Mouse (Mus musculus) MEL (cell line): Measurements from ENCODE around the gene Slc1a4. TPM values are rescaled to one million over a fixed set of nuclear protein-coding genes. Genes with fewer than 3 reads are reported as not detected.
A peak's percentile ranks its signal among the peaks of the same experiment; 100 is the strongest.

Experiments
- DNase-seq: peaks from one replicate; pipeline ENCODE4 v3.0.0; 2011; ENCODE audit warnings: low read depth, low spot score
- H3K27ac ChIP-seq: 2 replicates; pipeline ENCODE4 v1.5.1; 2012; ENCODE audit warnings: low read depth, mild to moderate bottlenecking, control low read depth, low read length, moderate library complexity; ENCODE audit not compliant: control insufficient read depth
- H3K27me3 ChIP-seq, 2 experiments: fragments of 150-350 bp in 1 of 2; sonication (generic) in 1 of 2; 2 replicates each; pipeline ENCODE4 v1.6.1; 2012; ENCODE audit warnings: low read length in 2 of 2, mild to moderate bottlenecking in 2 of 2, improper control_type of control experiment in 1 of 2, moderate library complexity in 1 of 2; ENCODE audit not compliant: insufficient read depth in 2 of 2, control insufficient read depth in 1 of 2
- H3K36me3 ChIP-seq, 2 experiments: 2 replicates each; pipeline ENCODE4 v1.6.1; 2012 to 2014; ENCODE audit warnings: low read length in 2 of 2, improper control_type of control experiment in 1 of 2, inconsistent platforms in 1 of 2, mild to moderate bottlenecking in 1 of 2; ENCODE audit not compliant: insufficient read depth in 2 of 2, control insufficient read depth in 1 of 2
- H3K4me1 ChIP-seq, 2 experiments: fragments of 150-350 bp in 1 of 2; sonication (generic) in 1 of 2; 2 replicates each; pipeline ENCODE4 v1.6.1; 2012; ENCODE audit warnings: low read length in 2 of 2, improper control_type of control experiment in 1 of 2, mild to moderate bottlenecking in 1 of 2; ENCODE audit not compliant: insufficient read depth in 2 of 2, control insufficient read depth in 1 of 2
- H3K4me3 ChIP-seq, 2 experiments: fragments of 150-350 bp in 1 of 2; sonication (generic) in 1 of 2; 2 replicates each; pipeline ENCODE4 v1.5.1; 2012; ENCODE audit warnings: low read depth in 2 of 2, low read length in 2 of 2, mild to moderate bottlenecking in 2 of 2, moderate library complexity in 2 of 2, control low read depth in 1 of 2, improper control_type of control experiment in 1 of 2; ENCODE audit not compliant: control insufficient read depth in 1 of 2, insufficient read depth in 1 of 2
- H3K79me2 ChIP-seq: 2 replicates; pipeline ENCODE4 v1.6.1; 2012; ENCODE audit warnings: mild to moderate bottlenecking, low read length, moderate library complexity; ENCODE audit not compliant: control insufficient read depth, poor library complexity, insufficient read depth
- H3K9ac ChIP-seq: 2 replicates; pipeline ENCODE4 v1.6.1; 2012; ENCODE audit warnings: low read depth, mild to moderate bottlenecking, control low read depth, low read length, moderate library complexity; ENCODE audit not compliant: control insufficient read depth, poor library complexity, severe bottlenecking
- H3K9me3 ChIP-seq: fragments of 150-350 bp; sonication (generic); replicated peaks from 2 replicates; pipeline ENCODE4 v1.6.1; 2012; ENCODE audit warnings: mild to moderate bottlenecking, low read length, improper control_type of control experiment, moderate library complexity; ENCODE audit not compliant: insufficient read depth
- BHLHE40 ChIP-seq: IDR thresholded peaks from 2 replicates; pipeline ENCODE4 v1.6.1; 2012; ENCODE audit warnings: low read depth, mild to moderate bottlenecking, inconsistent platforms, low read length, improper control_type of control experiment, borderline replicate concordance
- CHD2 ChIP-seq: IDR thresholded peaks from 2 replicates; pipeline ENCODE4 v1.6.1; 2011; ENCODE audit warnings: low read length, improper control_type of control experiment
- CTCF ChIP-seq, 3 experiments: IDR thresholded peaks in 2 of 3; conservative IDR thresholded peaks in 1 of 3; 2 replicates each; pipeline ENCODE4 v1.5.1; 2011 to 2012; ENCODE audit warnings: low read length in 3 of 3, low read depth in 2 of 3, mild to moderate bottlenecking in 2 of 3, improper control_type of control experiment in 1 of 3, inconsistent platforms in 1 of 3, mixed read lengths in 1 of 3, moderate library complexity in 1 of 3; ENCODE audit not compliant: control insufficient read depth in 1 of 3, insufficient read depth in 1 of 3, poor library complexity in 1 of 3, severe bottlenecking in 1 of 3
- ELF1 ChIP-seq: IDR thresholded peaks from 2 replicates; pipeline ENCODE4 v1.6.1; 2014; ENCODE audit warnings: low read depth, mild to moderate bottlenecking, inconsistent platforms, low read length, improper control_type of control experiment, moderate library complexity
- EP300 ChIP-seq, 2 experiments: IDR thresholded peaks; 2 replicates each; pipeline ENCODE4 v1.6.1; 2011; ENCODE audit warnings: improper control_type of control experiment in 2 of 2, low read length in 2 of 2, low read depth in 1 of 2, mild to moderate bottlenecking in 1 of 2
- MAFK ChIP-seq: IDR thresholded peaks from 2 replicates; pipeline ENCODE4 v1.6.1; 2011; ENCODE audit warnings: low read depth, mild to moderate bottlenecking, low read length, improper control_type of control experiment, borderline replicate concordance
- MAX ChIP-seq: IDR thresholded peaks from 2 replicates; pipeline ENCODE4 v1.6.1; 2011; ENCODE audit warnings: low read length, improper control_type of control experiment
- MAZ ChIP-seq: IDR thresholded peaks from 2 replicates; pipeline ENCODE4 v1.6.1; 2012; ENCODE audit warnings: low read depth, mild to moderate bottlenecking, inconsistent platforms, low read length, improper control_type of control experiment
- MEF2A ChIP-seq: IDR thresholded peaks from 2 replicates; pipeline ENCODE4 v1.6.1; 2014; ENCODE audit warnings: low read depth, mild to moderate bottlenecking, inconsistent platforms, low read length, improper control_type of control experiment; ENCODE audit not compliant: poor library complexity, insufficient replicate concordance, severe bottlenecking; ENCODE audit errors: extremely low read depth
- MXI1 ChIP-seq: IDR thresholded peaks from 2 replicates; pipeline ENCODE4 v1.6.1; 2011; ENCODE audit warnings: mild to moderate bottlenecking, low read depth, low read length, improper control_type of control experiment
- MYB ChIP-seq: IDR thresholded peaks from 2 replicates; pipeline ENCODE4 v1.6.1; 2011; ENCODE audit warnings: mild to moderate bottlenecking, low read depth, low read length, improper control_type of control experiment
- MYC ChIP-seq: IDR thresholded peaks from 2 replicates; pipeline ENCODE4 v1.6.1; 2011; ENCODE audit warnings: low read depth, mild to moderate bottlenecking, low read length, improper control_type of control experiment, moderate library complexity
- NRF1 ChIP-seq: IDR thresholded peaks from 2 replicates; pipeline ENCODE4 v1.6.1; 2014; ENCODE audit warnings: low read depth, mild to moderate bottlenecking, inconsistent platforms, low read length, improper control_type of control experiment, moderate library complexity; ENCODE audit not compliant: poor library complexity, insufficient read depth, severe bottlenecking
- POLR2A ChIP-seq, 2 experiments: IDR thresholded peaks; 2 replicates each; pipeline ENCODE4 v1.6.1; 2011 to 2012; ENCODE audit warnings: low read length in 2 of 2, mild to moderate bottlenecking in 2 of 2, control low read depth in 1 of 2, improper control_type of control experiment in 1 of 2, low read depth in 1 of 2, moderate library complexity in 1 of 2; ENCODE audit not compliant: control insufficient read depth in 1 of 2, insufficient read depth in 1 of 2, poor library complexity in 1 of 2
- POLR2AphosphoS2 ChIP-seq: IDR thresholded peaks from 2 replicates; pipeline ENCODE4 v1.6.1; 2011; ENCODE audit warnings: low read length, improper control_type of control experiment
- RCOR1 ChIP-seq: IDR thresholded peaks from 2 replicates; pipeline ENCODE4 v1.6.1; 2012; ENCODE audit warnings: low read depth, mild to moderate bottlenecking, inconsistent platforms, low read length, improper control_type of control experiment
- SMC3 ChIP-seq: IDR thresholded peaks from 2 replicates; pipeline ENCODE4 v1.6.1; 2011; ENCODE audit warnings: low read depth, low read length, improper control_type of control experiment
- TAL1 ChIP-seq: IDR thresholded peaks from 2 replicates; pipeline ENCODE4 v1.6.1; 2012; ENCODE audit warnings: mild to moderate bottlenecking, inconsistent platforms, low read length, moderate library complexity, mixed read lengths
- USF1 ChIP-seq: IDR thresholded peaks from 2 replicates; pipeline ENCODE4 v1.6.1; 2014; ENCODE audit warnings: low read depth, mild to moderate bottlenecking, inconsistent platforms, low read length, improper control_type of control experiment, moderate library complexity
- USF2 ChIP-seq, 2 experiments: IDR thresholded peaks; 2 replicates each; pipeline ENCODE4 v1.6.1; 2011 to 2012; ENCODE audit warnings: improper control_type of control experiment in 2 of 2, low read length in 2 of 2, borderline replicate concordance in 1 of 2, inconsistent platforms in 1 of 2, low read depth in 1 of 2, mild to moderate bottlenecking in 1 of 2; ENCODE audit not compliant: insufficient read depth in 1 of 2
- ZC3H11A ChIP-seq: IDR thresholded peaks from 2 replicates; pipeline ENCODE4 v1.6.1; 2012; ENCODE audit warnings: low read depth, mild to moderate bottlenecking, inconsistent platforms, low read length, improper control_type of control experiment
- ZKSCAN1 ChIP-seq: IDR thresholded peaks from 2 replicates; pipeline ENCODE4 v1.6.1; 2012; ENCODE audit warnings: low read depth, mild to moderate bottlenecking, inconsistent platforms, low read length, improper control_type of control experiment, moderate library complexity
- ZMIZ1 ChIP-seq: IDR thresholded peaks from 2 replicates; pipeline ENCODE4 v1.6.1; 2012; ENCODE audit warnings: low read depth, mild to moderate bottlenecking, inconsistent platforms, low read length, improper control_type of control experiment, moderate library complexity
- ZNF384 ChIP-seq: IDR thresholded peaks from 2 replicates; pipeline ENCODE4 v1.6.1; 2012; ENCODE audit warnings: low read depth, mild to moderate bottlenecking, inconsistent platforms, low read length, improper control_type of control experiment
- polyA plus RNA-seq, 2 experiments: library from polyadenylated mRNA; stranded (reverse) in 1 of 2; unstranded in 1 of 2; fragments of >175 nt in 1 of 2; fragments of >200 nt in 1 of 2; gene quantifications; 2 replicates each; pipeline versions ENCODE4 v1.2.1 to v1.2.4; 2012; ENCODE audit warnings: low replicate concordance in 2 of 2, low read depth in 1 of 2; ENCODE audit not compliant: insufficient read length in 2 of 2, insufficient read depth in 1 of 2, missing spikeins in 1 of 2
- total RNA-seq: library from RNA; depleted of rRNA; stranded (reverse); fragments of 300-350 nt; gene quantifications from 2 replicates; pipeline ENCODE4 v1.2.3, GENCODE M21; 2012

Gene Slc1a4
- total and polyA plus RNA-seq, 3 experiments, result 21.7 to 32.3 TPM; not detected in 1

DNA sequence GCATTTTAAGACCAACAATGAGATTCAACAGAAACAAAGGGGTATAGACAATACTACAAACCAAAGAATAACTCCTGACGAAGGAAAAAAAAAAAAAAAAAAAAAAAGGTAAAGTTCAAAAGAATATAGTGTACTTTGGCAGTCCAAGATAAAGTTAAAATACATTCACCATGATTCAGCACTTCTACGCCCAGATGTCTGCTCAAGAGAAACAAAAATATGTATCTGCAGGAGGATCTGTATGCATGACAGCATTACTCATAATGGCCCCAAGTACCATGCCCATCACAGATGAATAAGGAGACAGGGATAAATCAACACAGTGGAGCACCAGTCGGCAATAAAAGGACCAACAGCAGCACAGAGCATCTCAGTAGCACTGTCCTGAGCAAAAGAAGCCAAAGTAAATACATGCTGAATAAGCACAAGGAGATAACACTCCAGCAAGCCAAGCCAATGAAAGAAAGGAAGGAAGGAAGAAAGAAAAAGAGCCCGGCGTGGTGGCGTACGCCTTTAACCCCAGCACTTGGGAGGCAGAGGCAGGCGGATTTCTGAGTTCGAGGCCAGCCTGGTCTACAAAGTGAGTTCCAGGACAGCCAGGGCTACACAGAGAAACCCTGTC is 7.3 kb downstream of the Slc1a4 start (continued):
- no peak for TF ChIP-seq MEF2A
- peak; percentile 86 for TF ChIP-seq MXI1
- TF ChIP-seq ELF1, result no peak
- no peak for TF ChIP-seq ZMIZ1
- TF ChIP-seq POLR2A (IDR thresholded peaks at IDR 0.05; ENCODE audit: control insufficient read depth in 1 of 2, insufficient read depth in 1 of 2, low read depth in 1 of 2, low read length in 2 of 2, poor library complexity in 1 of 2), result no peak
- peak; percentile 29; the same call in 1 of the 2 replicates for TF ChIP-seq TAL1
- 0 out of 2 replicates have a peak, but pooled peaks have one; percentile 33 for TF ChIP-seq POLR2AphosphoS2
- TF ChIP-seq USF2 (IDR thresholded peaks at IDR 0.05; ENCODE audit: borderline replicate concordance in 1 of 2, insufficient read depth in 1 of 2, low read depth in 1 of 2, low read length in 2 of 2), result no peak
- no peak for TF ChIP-seq SMC3
- peak; percentile 27; the same call in 1 of the 2 replicates for TF ChIP-seq MAX
- 0 out of 2 replicates have a peak, but pooled peaks have one; percentile 13 for TF ChIP-seq NRF1
- TF ChIP-seq, all 39 proteins: peak for 17

DNA sequence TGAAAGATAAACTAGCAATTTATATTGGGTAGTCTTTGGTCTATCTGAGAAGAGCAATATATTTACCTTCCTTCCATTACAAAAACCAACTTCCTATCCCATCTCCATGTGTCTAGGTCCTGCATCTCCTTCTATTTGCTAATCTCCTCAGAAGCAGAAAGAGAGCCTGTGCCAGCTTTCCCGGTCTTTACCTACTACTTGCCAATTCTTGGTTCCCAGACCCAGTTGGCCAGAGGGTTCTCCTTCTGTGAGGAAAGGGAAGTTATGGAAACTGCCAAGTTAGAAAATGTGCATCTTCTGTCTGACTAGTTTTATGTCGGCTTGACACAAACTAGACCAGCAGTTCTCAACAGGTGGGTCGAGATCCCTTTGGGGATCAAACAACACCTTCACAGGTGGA is 8.5 kb downstream of the Slc1a4 start:
- TF ChIP-seq POLR2AphosphoS2 (no peak), MYB (no peak), NRF1 (no peak), MAFK (no peak), CTCF (IDR thresholded peaks at IDR 0.05 in 2 of 3, conservative IDR thresholded peaks at IDR 0.05 in 1 of 3; ENCODE audit: control insufficient read depth in 1 of 3, insufficient read depth in 1 of 3, low read depth in 2 of 3, low read length in 3 of 3, poor library complexity in 1 of 3, severe bottlenecking in 1 of 3) (no peak), ZC3H11A (no peak), ELF1 (no peak), MAX (no peak), USF1 (no peak)
- TF ChIP-seq, all 39 proteins: peak for 0
- Histone ChIP-seq H3K4me1 (peaks cover 14 to 33% of the 10 kb centered on the region in 2 experiments), H3K9ac (no peak overlapping the region), H3K79me2 (peaks cover 29% of the 10 kb centered on the region), H3K27me3 (no peaks in the 10 kb centered on the region), H3K27ac (no peak overlapping the region), H3K4me3 (no peak overlapping the region), H3K9me3 (no peaks in the 10 kb centered on the region), H3K36me3 (peaks cover 14 to 26% of the 10 kb centered on the region in 2 experiments)
- no peak for DNase-seq

DNA sequence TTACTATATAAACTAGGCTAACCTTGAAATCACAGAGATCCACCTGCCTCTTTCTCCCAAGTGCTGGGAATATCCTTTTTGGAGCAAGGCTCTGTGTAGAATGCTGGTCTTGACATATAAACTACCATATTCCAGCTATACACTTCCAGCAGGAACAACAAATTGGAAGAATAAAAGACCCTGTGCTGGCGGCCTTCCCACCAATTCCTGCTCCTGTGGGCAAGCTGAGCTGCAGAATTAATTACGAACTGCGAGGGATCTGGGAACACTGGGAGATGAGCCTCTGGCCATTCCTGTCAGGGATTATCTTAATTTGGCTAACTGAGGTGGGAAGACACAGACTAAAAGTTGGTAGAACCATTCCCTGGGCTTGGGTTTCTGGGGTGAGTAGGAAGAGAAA is 10.1 kb downstream of the Slc1a4 start:
- Histone ChIP-seq H3K4me1 (peaks cover 13 to 25% of the 10 kb centered on the region in 2 experiments), H3K4me3 (no peak overlapping the region), H3K36me3 (peaks cover 17 to 23% of the 10 kb centered on the region in 2 experiments), H3K27me3 (no peaks in the 10 kb centered on the region), H3K79me2 (peaks cover 20% of the 10 kb centered on the region), H3K9ac (no peak overlapping the region), H3K27ac (no peak overlapping the region), H3K9me3 (no peaks in the 10 kb centered on the region)
- TF ChIP-seq SMC3 (no peak), MYC (no peak), ZMIZ1 (no peak), ZKSCAN1 (no peak), MXI1 (no peak), POLR2A (IDR thresholded peaks at IDR 0.05; ENCODE audit: control insufficient read depth in 1 of 2, insufficient read depth in 1 of 2, low read depth in 1 of 2, low read length in 2 of 2, poor library complexity in 1 of 2) (no peak), MAZ (no peak), ZNF384 (no peak), BHLHE40 (no peak), NRF1 (no peak), EP300 (IDR thresholded peaks at IDR 0.05; ENCODE audit: low read depth in 1 of 2, low read length in 2 of 2) (no peak), CTCF (IDR thresholded peaks at IDR 0.05 in 2 of 3, conservative IDR thresholded peaks at IDR 0.05 in 1 of 3; ENCODE audit: control insufficient read depth in 1 of 3, insufficient read depth in 1 of 3, low read depth in 2 of 3, low read length in 3 of 3, poor library complexity in 1 of 3, severe bottlenecking in 1 of 3) (no peak), RCOR1 (no peak), CHD2 (no peak)
- DNase-seq, result no peak
